Mouse (Mus musculus): ENCODE measurements around the gene Gm11444. TPM values are rescaled to one million over a fixed set of nuclear protein-coding genes. Genes with fewer than 3 reads are reported as not detected.
A peak's percentile ranks its signal among the peaks of the same experiment; 100 is the strongest.

Gm11444 gene
- polyA plus RNA-seq, 1 experiment from 2014 or later: not detected

- ATAC-seq (ENCODE audit: low FRiP score, low read depth): no peak
- Histone ChIP-seq H3K9me3 (no peaks in the 10 kb centered on the region), H3K27me3 (peaks cover 56% of the 10 kb centered on the region)
Measured at GRCm38 (mm10) chr11:85846509-85846908, 3.6 kb downstream of the Gm11444 start.

GRCm38 (mm10) chr11:85845921-85846320 lies 4.2 kb downstream of the Gm11444 start:
- no peak for ATAC-seq (ENCODE audit: low FRiP score, low read depth)
- H3K36me3 ChIP-seq: no peaks in the 10 kb centered on the region
- H3K4me1 ChIP-seq (replicated peaks): peaks cover 37% of the 10 kb centered on the region
- H3K9me3 ChIP-seq: no peaks in the 10 kb centered on the region
- no peak overlapping the region for H3K4me2 ChIP-seq
- H3K9ac ChIP-seq: no peak overlapping the region
- H3K4me3 ChIP-seq: no peak overlapping the region
- 49% methylated on average over 5 of the region's 5 CpGs for WGBS
- peaks cover 61% of the 10 kb centered on the region for H3K27me3 ChIP-seq
- no peak overlapping the region for H3K27ac ChIP-seq (replicated peaks)

More at GRCm38 (mm10) chr11:85846509-85846908, 3.6 kb downstream of the Gm11444 start:
- Histone ChIP-seq H3K27ac (replicated peaks) (no peak overlapping the region), H3K4me3 (no peak overlapping the region), H3K36me3 (no peaks in the 10 kb centered on the region), H3K9ac (no peak overlapping the region), H3K4me1 (replicated peaks) (peaks cover 33% of the 10 kb centered on the region), H3K4me2 (no peak overlapping the region)
- 48% methylated on average over 4 of the region's 4 CpGs for WGBS

- Histone ChIP-seq H3K4me1 (replicated peaks) (peaks cover 41% of the 10 kb centered on the region), H3K27me3 (peaks cover 68% of the 10 kb centered on the region), H3K9me3 (no peaks in the 10 kb centered on the region), H3K9ac (no peak overlapping the region), H3K27ac (replicated peaks) (no peak overlapping the region), H3K36me3 (no peaks in the 10 kb centered on the region), H3K4me2 (peak overlapping the region; percentile 84), H3K4me3 (peak overlapping the region; percentile 40; the same call in 1 of the 2 replicates)
- no peak for ATAC-seq (ENCODE audit: low FRiP score, low read depth)
- WGBS: 38% methylated on average over 5 of the region's 5 CpGs
Measured at GRCm38 (mm10) chr11:85844971-85845370, 5.2 kb downstream of the Gm11444 start.

- ATAC-seq (ENCODE audit: low FRiP score, low read depth): 0 out of 2 replicates have a peak, but pooled peaks have one; percentile 62
- Histone ChIP-seq H3K9me3 (no peaks in the 10 kb centered on the region), H3K4me3 (peak overlapping the region; percentile 40), H3K4me2 (peak overlapping the region; percentile 84), H3K27ac (replicated peaks) (no peak overlapping the region), H3K27me3 (peaks cover 74% of the 10 kb centered on the region), H3K9ac (peak overlapping the region; percentile 28), H3K36me3 (no peaks in the 10 kb centered on the region), H3K4me1 (replicated peaks) (peaks cover 41% of the 10 kb centered on the region)
- under 1% methylated on average over 53 of the region's 54 CpGs for WGBS
Measured at GRCm38 (mm10) chr11:85844144-85844965, 5.8 kb downstream of the Gm11444 start.

- H3K9ac ChIP-seq: no peak overlapping the region
Measured at GRCm38 (mm10) chr11:85843347-85843692, 6.8 kb downstream of the Gm11444 start.

GRCm38 (mm10) chr11:85842596-85843346 lies 7.4 kb downstream of the Gm11444 start:
- Histone ChIP-seq H3K4me2 (peak overlapping the region; percentile 84), H3K27ac (replicated peaks) (no peak overlapping the region), H3K4me1 (replicated peaks) (peaks cover 45% of the 10 kb centered on the region), H3K27me3 (peaks cover 83% of the 10 kb centered on the region), H3K36me3 (no peaks in the 10 kb centered on the region), H3K9ac (no peak overlapping the region), H3K4me3 (peak overlapping the region; percentile 40), H3K9me3 (no peaks in the 10 kb centered on the region)
- WGBS: 5% methylated on average over 24 of the region's 24 CpGs
- no peak for ATAC-seq (ENCODE audit: low FRiP score, low read depth)

More at GRCm38 (mm10) chr11:85843347-85843692, 6.8 kb downstream of the Gm11444 start:
- Histone ChIP-seq H3K4me1 (replicated peaks) (peaks cover 39% of the 10 kb centered on the region), H3K4me3 (peak overlapping the region; percentile 40), H3K4me2 (peak overlapping the region; percentile 84), H3K27me3 (peaks cover 82% of the 10 kb centered on the region), H3K36me3 (no peaks in the 10 kb centered on the region), H3K27ac (replicated peaks) (no peak overlapping the region), H3K9me3 (no peaks in the 10 kb centered on the region)
- peak; percentile 50; the same call in 1 of the 2 replicates for ATAC-seq (ENCODE audit: low FRiP score, low read depth)
- under 1% methylated on average over 18 of the region's 18 CpGs for WGBS

- no peak overlapping the region for H3K27ac ChIP-seq (replicated peaks)
- WGBS: 0% methylated on average over 31 of the region's 32 CpGs
- peak overlapping the region; percentile 28 for H3K4me3 ChIP-seq
- no peaks in the 10 kb centered on the region for H3K36me3 ChIP-seq
- 0 out of 2 replicates have a peak overlapping the region, but pooled peaks have one; percentile 1 for H3K9ac ChIP-seq
- peaks cover 81% of the 10 kb centered on the region for H3K27me3 ChIP-seq
- no peaks in the 10 kb centered on the region for H3K9me3 ChIP-seq
- H3K4me1 ChIP-seq (replicated peaks): peaks cover 46% of the 10 kb centered on the region
- peak overlapping the region; percentile 58 for H3K4me2 ChIP-seq
- peak; percentile 65; the same call in 1 of the 2 replicates for ATAC-seq (ENCODE audit: low FRiP score, low read depth)
Measured at GRCm38 (mm10) chr11:85841980-85842379, 8.2 kb downstream of the Gm11444 start.

- Histone ChIP-seq H3K27me3 (peaks cover 83% of the 10 kb centered on the region), H3K4me2 (peak overlapping the region; percentile 58; the same call in 1 of the 2 replicates), H3K4me3 (no peak overlapping the region; the same call in 1 of the 2 replicates), H3K27ac (replicated peaks) (no peak overlapping the region), H3K9ac (no peak overlapping the region), H3K4me1 (replicated peaks) (peaks cover 46% of the 10 kb centered on the region), H3K9me3 (no peaks in the 10 kb centered on the region), H3K36me3 (no peaks in the 10 kb centered on the region)
- no peak for ATAC-seq (ENCODE audit: low FRiP score, low read depth)
- 6% methylated on average over 8 of the region's 8 CpGs for WGBS
Measured at GRCm38 (mm10) chr11:85841211-85841681, 8.9 kb downstream of the Gm11444 start.

- no peak overlapping the region for H3K27ac ChIP-seq (replicated peaks)
- no peaks in the 10 kb centered on the region for H3K9me3 ChIP-seq
- peak overlapping the region; percentile 20 for H3K4me3 ChIP-seq
- peaks cover 46% of the 10 kb centered on the region for H3K4me1 ChIP-seq (replicated peaks)
- no peak overlapping the region for H3K9ac ChIP-seq
- H3K4me2 ChIP-seq: peak overlapping the region; percentile 26
- no peak for ATAC-seq (ENCODE audit: low FRiP score, low read depth)
- 5% methylated on average over 21 of the region's 21 CpGs for WGBS
- H3K36me3 ChIP-seq: no peaks in the 10 kb centered on the region
- peaks cover 83% of the 10 kb centered on the region for H3K27me3 ChIP-seq
Measured at GRCm38 (mm10) chr11:85840803-85841145, 9.4 kb downstream of the Gm11444 start.

GRCm38 (mm10) chr11:85840031-85840802 lies 9.9 kb downstream of the Gm11444 start:
- Histone ChIP-seq H3K9ac (no peak overlapping the region), H3K4me3 (peak overlapping the region; percentile 20), H3K4me2 (peak overlapping the region; percentile 26), H3K9me3 (no peaks in the 10 kb centered on the region), H3K36me3 (no peaks in the 10 kb centered on the region), H3K27ac (replicated peaks) (no peak overlapping the region), H3K4me1 (replicated peaks) (peaks cover 46% of the 10 kb centered on the region), H3K27me3 (peaks cover 83% of the 10 kb centered on the region)
- 7% methylated on average over 27 of the region's 27 CpGs for WGBS
- ATAC-seq (ENCODE audit: low FRiP score, low read depth): no peak

- H3K27ac ChIP-seq (replicated peaks): no peak overlapping the region
- H3K9ac ChIP-seq: no peak overlapping the region
- H3K36me3 ChIP-seq: no peaks in the 10 kb centered on the region
- no peak overlapping the region for H3K4me3 ChIP-seq
- ATAC-seq (ENCODE audit: low FRiP score, low read depth): no peak
- H3K4me2 ChIP-seq: no peak overlapping the region
- peaks cover 83% of the 10 kb centered on the region for H3K27me3 ChIP-seq
- H3K4me1 ChIP-seq (replicated peaks): peaks cover 42% of the 10 kb centered on the region
- H3K9me3 ChIP-seq: no peaks in the 10 kb centered on the region
- 11% methylated on average over 7 of the region's 7 CpGs for WGBS
Measured at GRCm38 (mm10) chr11:85839258-85840030, 10.7 kb downstream of the Gm11444 start.
